Mouse (Mus musculus) hindbrain, postnatal 0 days (tissue): ENCODE measurements around the gene Rarg. TPM values are rescaled to one million over a fixed set of nuclear protein-coding genes. Genes with fewer than 3 reads are reported as not detected.
"Not testable (repeated sequence)": the region's sequence is repeated elsewhere in the genome, so short reads cannot be mapped to it uniquely, and the experiment has no call there.

Experiments used
- ATAC-seq: fragments of 200-750 bp; cut with Nextera tagmentation; 2 replicates; pipeline ENCODE4 v1.8.0; 2017; ENCODE audit warnings: mild to moderate bottlenecking, moderate TSS enrichment, moderate library complexity
- DNase-seq: peaks from one replicate; pipeline ENCODE4 v3.0.0-alpha.2; 2015; ENCODE audit warnings: low spot score
- H3K27ac ChIP-seq: fragments of 300-500 bp; sonication (generic); 2 replicates; pipeline ENCODE4 v1.5.1; 2014; ENCODE audit warnings: mild to moderate bottlenecking
- H3K27me3 ChIP-seq: fragments of 300-500 bp; sonication (generic); 2 replicates; pipeline ENCODE4 v1.6.1; 2014; ENCODE audit warnings: low read length, mixed read lengths; ENCODE audit not compliant: insufficient read depth
- H3K36me3 ChIP-seq: fragments of 300-500 bp; sonication (generic); 2 replicates; pipeline ENCODE4 v1.6.1; 2014; ENCODE audit warnings: low read length, mixed read lengths; ENCODE audit not compliant: insufficient read depth
- H3K4me1 ChIP-seq: fragments of 300-500 bp; sonication (generic); 2 replicates; pipeline ENCODE4 v1.6.1; 2014; ENCODE audit warnings: antibody characterized with exemption, low read length, mixed read lengths; ENCODE audit not compliant: insufficient read depth
- H3K4me2 ChIP-seq: fragments of 300-500 bp; sonication (generic); 2 replicates; pipeline ENCODE4 v1.6.1; 2014; ENCODE audit warnings: low read depth, mild to moderate bottlenecking, low read length, moderate library complexity, mixed read lengths
- H3K4me3 ChIP-seq: fragments of 300-500 bp; sonication (generic); 2 replicates; pipeline ENCODE4 v1.5.1; 2014; ENCODE audit warnings: low read length
- H3K9ac ChIP-seq: fragments of 300-500 bp; sonication (generic); replicated peaks from 2 replicates; pipeline ENCODE4 v1.6.1; 2014; ENCODE audit warnings: mild to moderate bottlenecking, low read length, moderate library complexity, mixed read lengths
- H3K9me3 ChIP-seq: fragments of 300-500 bp; sonication (generic); 2 replicates; pipeline ENCODE4 v1.6.1; 2016; ENCODE audit warnings: low read length, mixed read lengths
- CTCF ChIP-seq: IDR thresholded peaks from 2 replicates; pipeline ENCODE4 v1.5.1; 2016; ENCODE audit warnings: antibody characterized with exemption, control low read depth, low read depth
- WGBS: fragments of 180-500 bp; shearing (Covaris S2); extraction: QIAGEN DNeasy Blood & Tissue Kit; methylation state at CpG from one replicate; pipeline ENCODE4 v1.1.7; 2014; 5-methylcytosine and 5-hydroxymethylcytosine counted together
- polyA plus RNA-seq: library from polyadenylated mRNA; unstranded; fragments of >200 nt; fragmentation: Nextera tagmentation; extraction: Ambion mirVana; gene quantifications from 2 replicates; pipeline ENCODE4 v1.2.1, GENCODE M21; 2015
- total RNA-seq: library from RNA; depleted of rRNA; stranded (reverse); fragments of >200 nt; gene quantifications from 2 replicates; pipeline ENCODE4 v1.2.3, GENCODE M21; 2014

The Rarg gene
- total and polyA plus RNA-seq, 2 experiments from 2014 or later, result 4.4 to 8.8 TPM

DNA sequence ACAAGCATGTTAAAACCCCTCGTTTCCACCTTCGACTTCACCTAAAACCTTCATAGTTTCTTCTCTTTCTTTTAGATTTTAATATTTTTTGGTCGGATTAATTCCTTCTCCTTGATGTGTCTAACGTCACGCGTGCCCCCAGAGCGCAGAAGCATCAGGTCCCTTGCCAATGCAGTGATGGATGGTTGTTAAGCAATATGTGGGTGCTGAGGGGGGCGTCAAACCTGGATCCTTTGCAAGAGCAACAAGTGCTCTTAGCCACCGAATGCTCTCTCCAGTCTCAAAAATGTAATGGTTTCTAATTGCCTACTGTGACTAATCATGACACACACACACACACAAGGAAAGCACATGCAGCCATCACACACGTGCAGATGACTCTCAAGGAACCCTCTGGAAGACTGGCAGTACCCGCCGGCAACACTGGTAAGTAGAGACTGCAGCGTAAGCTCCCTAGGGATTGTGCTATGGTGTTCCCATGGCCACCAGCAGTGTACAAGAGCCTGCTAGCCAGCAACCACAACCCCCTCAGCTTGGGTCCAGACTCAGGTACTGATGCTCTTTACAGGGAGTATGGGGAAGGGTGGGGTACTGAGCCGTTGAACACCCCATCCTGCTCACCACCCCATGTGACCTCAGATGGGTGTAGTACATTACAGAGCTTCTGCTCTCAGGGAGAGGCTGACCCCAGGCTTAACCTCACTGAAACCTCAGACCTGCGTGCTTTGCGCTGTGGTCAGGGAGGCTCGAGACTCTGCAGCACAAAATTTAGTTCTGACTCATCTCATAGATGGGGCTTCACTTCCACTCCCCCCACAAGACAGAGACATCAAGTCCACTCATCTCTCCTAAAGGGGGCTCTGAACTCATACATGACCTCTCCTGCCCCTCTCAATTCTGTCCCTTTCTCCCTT, 26.7 kb downstream of the Rarg start:
- WGBS, result 83% methylated on average over 17 of the region's 17 CpGs
- Histone ChIP-seq H3K4me3 (no peak overlapping the region), H3K36me3 (no peaks in the 10 kb centered on the region), H3K9me3 (no peaks in the 10 kb centered on the region), H3K9ac (no peak overlapping the region), H3K4me1 (no peaks in the 10 kb centered on the region), H3K27me3 (peaks cover 4% of the 10 kb centered on the region; the same call in 1 of the 2 replicates), H3K27ac (no peak overlapping the region), H3K4me2 (no peak overlapping the region)
- DNase-seq (no peak), ATAC-seq (no peak)
- no peak for TF ChIP-seq CTCF

DNA sequence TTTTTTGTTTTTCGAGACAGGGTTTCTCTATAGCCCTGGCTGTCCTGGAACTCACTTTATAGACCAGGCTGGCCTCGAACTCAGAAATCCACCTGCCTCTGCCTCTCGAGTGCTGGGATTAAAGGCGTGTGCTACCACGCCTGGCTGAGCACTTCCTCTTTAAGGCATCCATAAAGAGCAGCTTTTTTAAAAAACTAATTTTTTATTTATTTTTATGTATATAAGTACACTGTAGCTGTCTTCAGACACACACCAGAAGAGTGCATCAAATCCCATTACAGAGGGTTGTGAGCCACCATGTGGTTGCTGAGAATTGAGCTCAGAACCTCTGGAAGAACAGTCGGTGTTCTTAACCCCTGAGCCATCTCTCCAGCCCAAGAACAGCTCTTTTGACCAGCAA, 31.7 kb downstream of the Rarg start:
- H3K36me3 ChIP-seq, H3K9me3 ChIP-seq, H3K9ac ChIP-seq, H3K4me3 ChIP-seq, ATAC-seq, H3K4me2 ChIP-seq, DNase-seq, H3K4me1 ChIP-seq, H3K27ac ChIP-seq, H3K27me3 ChIP-seq: not testable (repeated sequence)
- WGBS, result 79% methylated on average over 5 of the region's 6 CpGs

DNA sequence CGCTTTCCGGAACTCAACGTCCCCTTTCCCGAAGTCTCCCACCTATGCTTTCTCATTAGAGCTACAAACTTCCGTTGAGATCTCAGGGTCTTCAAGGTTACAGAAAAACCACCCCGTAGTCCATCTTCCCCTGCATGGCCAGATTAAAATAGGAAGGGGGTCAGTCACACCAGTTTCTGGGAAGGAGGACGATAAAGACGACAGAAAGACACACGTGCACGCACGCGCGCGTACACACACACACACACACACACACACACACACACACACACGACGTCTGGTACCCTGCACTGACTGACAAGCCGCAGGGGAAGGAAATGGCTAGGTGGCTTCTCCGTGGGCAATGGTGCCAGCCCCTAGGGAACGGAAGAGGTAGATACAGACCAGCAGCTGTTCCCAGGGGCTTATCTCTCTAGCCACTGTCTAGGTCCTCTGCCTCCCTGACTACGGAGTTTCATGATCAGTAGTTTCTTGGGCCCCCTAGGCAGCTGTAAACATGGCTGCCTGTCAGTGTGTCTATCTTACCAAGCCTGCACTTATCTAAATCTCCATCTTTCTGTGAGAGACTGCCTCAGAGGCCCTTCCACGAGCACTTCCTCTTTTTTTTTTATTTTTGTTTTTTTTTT, 32.2 kb downstream of the Rarg start:
- ATAC-seq, result no peak
- no peaks in the 10 kb centered on the region for H3K4me1 ChIP-seq
- H3K36me3 ChIP-seq, result no peaks in the 10 kb centered on the region
- peak overlapping the region; percentile 45 for H3K9ac ChIP-seq
- H3K4me2 ChIP-seq, result peak overlapping the region; percentile 80
- DNase-seq, result no peak
- peak overlapping the region; percentile 37 for H3K4me3 ChIP-seq
- 26% methylated on average over 21 of the region's 21 CpGs for WGBS
- TF ChIP-seq CTCF, result no peak
- H3K27me3 ChIP-seq, result peaks cover 10% of the 10 kb centered on the region; the same call in 1 of the 2 replicates
- H3K27ac ChIP-seq, result no peak overlapping the region
- no peaks in the 10 kb centered on the region for H3K9me3 ChIP-seq

DNA sequence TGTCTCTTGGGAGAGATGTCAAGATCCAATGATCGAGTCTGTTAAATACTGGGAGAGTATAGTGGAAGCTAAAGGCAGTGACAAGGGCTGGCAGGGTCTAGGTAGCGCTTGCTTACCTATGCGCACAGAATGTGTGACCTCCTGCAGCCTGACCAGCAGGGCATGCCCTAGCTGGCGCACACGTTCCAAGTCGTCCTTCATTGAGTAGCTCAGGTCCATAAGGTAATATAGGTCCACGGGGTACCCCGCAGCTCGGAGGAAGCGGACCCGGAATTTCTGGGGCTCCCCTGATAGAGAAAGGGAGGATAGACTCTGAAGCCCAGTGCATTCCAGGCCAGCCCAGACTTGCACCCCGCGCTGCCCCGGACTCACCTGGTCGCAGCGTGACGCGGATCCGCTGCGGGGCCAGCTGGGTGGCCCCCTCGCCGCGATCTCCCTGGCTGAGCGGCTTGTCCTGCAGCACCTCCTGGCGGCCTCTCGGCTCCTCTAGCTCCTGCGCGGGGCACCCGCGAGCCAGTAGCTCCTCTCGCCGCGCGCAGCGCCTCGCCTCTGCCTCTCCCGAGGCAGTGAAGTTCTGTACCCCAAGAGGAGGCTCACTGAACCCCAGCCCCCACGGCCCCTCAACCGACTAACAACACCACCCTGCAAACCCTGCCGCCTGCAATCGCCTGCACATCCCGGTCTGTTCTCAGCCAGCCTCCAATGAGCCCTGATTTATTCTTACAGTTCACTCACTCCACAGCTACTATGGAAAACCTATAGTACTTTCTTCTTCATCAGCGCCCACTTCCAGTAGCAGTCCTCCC, 32.9 kb downstream of the Rarg start:
- Histone ChIP-seq H3K9me3 (no peaks in the 10 kb centered on the region), H3K36me3 (no peaks in the 10 kb centered on the region), H3K4me2 (peak overlapping the region; percentile 80), H3K27me3 (peaks cover 10% of the 10 kb centered on the region; the same call in 1 of the 2 replicates), H3K4me3 (peak overlapping the region; percentile 37), H3K4me1 (no peaks in the 10 kb centered on the region), H3K9ac (peak overlapping the region; percentile 45), H3K27ac (no peak overlapping the region)
- TF ChIP-seq CTCF, result peak; percentile 71
- WGBS, result 4% methylated on average over 43 of the region's 43 CpGs
- peak; percentile 82 for DNase-seq
- peak; percentile 85 for ATAC-seq

DNA sequence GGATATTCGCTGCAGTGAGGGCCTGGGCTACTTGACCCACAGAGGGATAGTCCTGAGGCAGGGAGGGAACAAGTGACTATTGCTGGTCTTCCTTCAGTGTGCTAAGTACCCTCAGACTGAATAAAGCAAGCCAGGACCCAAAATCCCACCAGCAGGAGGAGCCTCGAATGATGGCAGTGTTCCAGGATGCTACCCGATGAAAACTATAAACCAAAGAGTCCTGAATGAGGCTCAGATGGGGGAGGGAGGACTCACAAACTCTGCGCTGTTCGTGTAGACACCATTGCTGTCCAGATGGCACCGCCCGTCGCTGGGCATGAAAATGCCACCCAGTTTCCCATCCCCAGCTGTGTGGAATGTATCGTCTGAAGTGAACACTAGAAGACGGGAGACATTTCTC, 34.9 kb downstream of the Rarg start:
- no peak overlapping the region for H3K27ac ChIP-seq
- ATAC-seq (no peak; the same call in 1 of the 2 replicates), DNase-seq (peak; percentile 56)
- no peaks in the 10 kb centered on the region for H3K4me1 ChIP-seq
- 41% methylated on average over 10 of the region's 10 CpGs for WGBS
- TF ChIP-seq CTCF, result peak; percentile 48
- peaks cover 10% of the 10 kb centered on the region; the same call in 1 of the 2 replicates for H3K27me3 ChIP-seq
- H3K9ac ChIP-seq, result no peak overlapping the region
- H3K4me2 ChIP-seq, result no peak overlapping the region
- no peaks in the 10 kb centered on the region for H3K9me3 ChIP-seq
- H3K36me3 ChIP-seq, result no peaks in the 10 kb centered on the region
- H3K4me3 ChIP-seq, result no peak overlapping the region

DNA sequence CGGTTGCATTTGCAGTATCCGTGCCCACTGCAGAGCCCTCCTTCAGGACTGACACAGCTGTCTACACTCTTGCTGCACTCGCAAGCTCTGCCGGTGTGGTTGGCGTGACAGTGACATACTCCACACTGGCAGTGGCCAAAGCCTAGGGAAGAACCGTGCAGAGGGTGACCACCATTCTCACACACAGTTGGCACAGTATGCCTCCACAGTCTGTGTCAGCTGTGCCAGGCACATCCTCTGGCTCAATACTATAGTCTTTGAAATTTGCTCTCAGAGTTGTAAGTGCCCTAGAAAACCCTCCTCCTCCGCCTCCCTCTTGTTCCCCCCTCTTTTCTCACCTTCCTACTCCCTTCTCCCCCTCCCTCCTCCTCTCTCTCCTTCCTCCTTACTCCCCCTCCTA, 40.0 kb downstream of the Rarg start:
- no peaks in the 10 kb centered on the region for H3K9me3 ChIP-seq
- WGBS, result 79% methylated on average over 7 of the region's 7 CpGs
- no peak overlapping the region for H3K27ac ChIP-seq
- no peak overlapping the region for H3K4me2 ChIP-seq
- peaks cover 11% of the 10 kb centered on the region for H3K36me3 ChIP-seq
- DNase-seq (no peak), ATAC-seq (peak; percentile 29; the same call in 1 of the 2 replicates)
- no peak overlapping the region for H3K9ac ChIP-seq
- H3K4me1 ChIP-seq, result no peaks in the 10 kb centered on the region
- TF ChIP-seq CTCF, result no peak
- H3K4me3 ChIP-seq, result no peak overlapping the region
- H3K27me3 ChIP-seq, result no peaks in the 10 kb centered on the region
